Mouse (Mus musculus) erythroid progenitor cell, adult 5-6 weeks (primary cell): ENCODE data around the gene Etl4. TPM values are rescaled to one million over a fixed set of nuclear protein-coding genes. Genes with fewer than 3 reads are reported as not detected.

Experiments
- ATAC-seq: replicated peaks from 2 replicates; pipeline ENCODE4 v1.8.0; 2016; ENCODE audit warnings: moderate number of reproducible peaks, mild to moderate bottlenecking, moderate TSS enrichment, inconsistent platforms; ENCODE audit not compliant: poor library complexity, low FRiP score, severe bottlenecking
- total RNA-seq, 2 experiments: library from RNA; stranded (forward) in 1 of 2; stranded (reverse) in 1 of 2; fragments of 150-400 nt in 1 of 2; fragments of 186-747, 209-891 nt in 1 of 2; gene quantifications; 2 replicates each; pipeline versions ENCODE4 v1.2.3 to v1.2.4; 2015 to 2017; ENCODE audit warnings: low replicate concordance in 2 of 2

Gene Etl4
- total RNA-seq, 2 experiments from 2014 or later: not detected

DNA sequence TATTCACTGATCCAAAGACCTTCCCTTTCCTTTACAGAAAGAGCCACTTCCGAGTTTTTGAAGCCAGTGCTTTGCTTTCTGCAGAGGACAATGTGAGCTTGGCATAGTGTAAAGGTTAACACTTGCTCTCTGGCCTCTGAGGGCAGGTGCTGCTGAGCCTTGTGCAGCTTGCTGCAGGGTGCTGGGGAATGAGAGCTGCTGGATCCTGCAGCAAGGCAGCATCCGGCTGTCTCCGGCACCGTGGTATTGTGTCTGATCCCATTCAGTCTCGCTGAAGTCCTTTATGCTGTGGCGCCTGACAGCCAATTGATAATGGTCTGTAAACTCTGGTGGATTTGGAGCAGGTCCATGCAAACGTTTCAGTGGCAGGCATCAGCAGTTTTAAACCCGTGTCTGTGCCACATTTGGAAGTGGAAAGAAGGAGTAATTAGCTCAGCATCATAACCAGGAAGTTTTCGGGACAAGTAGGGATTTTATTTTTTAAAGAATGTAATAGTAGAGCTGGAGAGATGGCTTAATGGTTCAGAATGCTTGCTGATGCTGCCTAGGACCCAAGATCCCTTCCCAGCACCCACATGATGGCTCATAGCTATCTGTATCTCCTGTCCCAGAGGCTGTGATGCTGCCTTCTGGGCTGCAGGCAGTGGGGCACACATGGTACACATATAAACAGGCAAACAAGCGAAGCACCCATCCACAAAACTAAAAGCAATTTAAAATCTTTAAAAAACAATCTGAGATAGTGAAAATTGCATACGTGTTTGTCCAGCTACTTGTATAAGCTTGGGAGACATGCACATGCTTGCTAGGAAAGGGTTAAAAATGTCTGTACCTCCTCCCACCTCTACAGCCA is 637.1 kb downstream of the Etl4 start:
- no peak for ATAC-seq

DNA sequence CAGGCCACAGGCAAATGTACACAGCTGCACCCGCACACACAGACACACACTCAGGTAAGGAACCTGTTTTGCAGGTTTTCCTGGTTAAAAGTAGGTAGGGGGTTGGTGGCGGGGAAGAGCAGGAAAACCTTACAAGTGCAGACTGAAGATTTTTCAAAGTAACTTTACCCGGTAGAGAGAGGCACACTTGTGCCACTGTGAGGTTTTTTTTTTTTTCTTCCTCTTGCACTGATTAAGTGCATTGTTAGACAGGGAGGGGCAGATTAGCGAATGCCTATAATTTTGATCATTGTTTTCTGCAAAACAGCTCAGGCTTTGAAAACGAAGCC is 637.7 kb downstream of the Etl4 start:
- ATAC-seq: no peak

DNA sequence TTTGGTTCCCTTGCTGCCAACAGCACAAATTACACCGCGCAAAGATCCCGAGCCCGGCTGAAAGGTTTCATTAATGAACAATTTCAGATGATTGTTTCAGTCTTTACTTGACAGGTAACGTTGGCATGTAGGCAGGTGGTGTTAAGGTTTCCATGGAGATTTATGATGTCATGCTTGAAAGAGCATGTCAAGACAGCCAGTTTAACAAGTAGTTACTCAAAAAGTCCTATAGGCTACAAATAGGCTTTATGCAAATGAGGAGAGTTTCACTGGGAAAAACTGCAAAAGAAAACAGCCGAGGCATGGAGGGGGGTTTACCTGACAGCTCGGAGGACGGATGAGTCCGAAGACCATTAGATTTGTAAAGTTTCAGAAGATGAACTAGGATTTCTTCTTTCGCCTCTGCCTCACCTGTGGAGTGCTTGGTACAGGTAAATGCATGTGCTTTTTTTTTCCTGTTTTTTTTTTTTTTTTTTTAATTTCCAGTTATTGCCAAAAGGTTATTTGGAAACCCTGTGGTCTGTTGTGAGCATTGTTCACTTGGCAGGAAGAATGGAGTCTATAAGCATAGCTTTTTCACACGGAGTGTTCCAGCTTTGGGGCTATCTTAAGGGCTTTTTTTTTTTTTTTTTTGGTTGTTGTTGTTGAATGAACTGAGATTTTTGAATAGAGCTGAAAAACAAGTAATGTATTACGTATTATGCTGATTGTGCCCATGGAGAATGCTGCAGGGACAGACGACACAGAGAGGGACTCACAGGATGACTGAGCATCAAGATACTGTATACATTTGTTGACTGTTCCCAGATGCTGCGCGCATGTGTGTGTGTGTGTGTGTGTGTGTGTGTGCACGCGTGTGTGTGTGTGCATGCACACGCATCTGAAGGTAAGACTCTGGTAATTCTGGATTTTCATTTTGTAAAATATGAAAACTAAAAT is 638.4 kb downstream of the Etl4 start:
- no peak for ATAC-seq

DNA sequence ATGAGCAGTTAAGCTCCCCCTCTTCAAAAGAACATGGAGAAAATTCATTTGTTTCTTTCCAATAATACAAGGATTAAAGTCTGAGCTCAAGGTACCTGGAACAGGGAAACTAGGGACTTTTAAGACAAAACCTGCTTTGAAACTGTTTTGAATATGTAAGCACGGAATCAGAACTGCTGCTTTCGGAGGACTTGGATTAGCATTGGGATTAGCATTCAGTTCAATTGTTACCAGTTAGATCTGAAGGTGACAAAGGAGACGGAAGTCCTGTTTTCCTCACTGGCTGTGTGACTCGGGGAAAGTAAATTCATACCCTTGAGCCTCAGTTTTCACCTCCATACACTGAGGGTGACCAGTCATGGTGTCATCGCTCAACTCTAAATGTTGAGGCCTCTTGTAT is 639.5 kb downstream of the Etl4 start:
- no peak for ATAC-seq

DNA sequence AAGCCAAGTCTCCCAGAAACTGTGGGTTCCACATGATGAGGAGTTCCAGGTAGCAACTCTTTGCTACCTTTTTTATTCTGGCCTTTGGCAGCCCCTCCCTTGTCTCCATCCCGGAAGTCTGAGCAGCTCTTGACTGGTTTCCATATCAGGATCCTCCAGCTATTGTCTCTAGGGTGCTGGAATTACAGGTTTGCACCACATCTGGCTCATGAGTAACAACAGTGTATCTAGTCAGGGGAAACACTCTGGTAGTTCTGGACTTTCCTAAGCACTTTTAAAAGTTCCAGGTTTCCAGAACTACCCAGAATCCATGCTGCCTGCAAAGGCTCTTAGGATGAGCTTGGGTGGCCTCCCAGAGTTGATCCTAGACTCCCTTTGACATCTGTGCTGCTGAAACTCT is 640.4 kb downstream of the Etl4 start:
- no peak for ATAC-seq

DNA sequence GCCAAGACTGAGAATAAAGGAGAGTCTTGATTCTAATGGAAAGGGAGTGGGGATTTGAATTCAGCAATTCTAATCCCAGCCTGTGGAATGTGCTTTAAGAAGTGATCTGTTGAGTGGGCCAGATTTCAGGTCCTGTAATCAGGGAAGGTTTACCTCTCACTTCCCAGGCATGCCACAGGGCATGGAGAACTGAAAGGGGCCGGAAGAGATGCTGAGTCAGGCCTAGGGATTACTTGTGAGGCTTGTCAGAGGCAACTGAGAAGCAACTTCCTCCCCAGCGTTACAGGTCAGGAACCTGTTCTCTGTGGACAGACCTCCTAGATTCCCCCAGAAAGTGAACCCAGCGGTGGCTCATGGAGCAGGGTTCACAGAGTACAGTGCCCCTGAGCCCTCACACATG is 646.1 kb downstream of the Etl4 start:
- ATAC-seq: no peak

DNA sequence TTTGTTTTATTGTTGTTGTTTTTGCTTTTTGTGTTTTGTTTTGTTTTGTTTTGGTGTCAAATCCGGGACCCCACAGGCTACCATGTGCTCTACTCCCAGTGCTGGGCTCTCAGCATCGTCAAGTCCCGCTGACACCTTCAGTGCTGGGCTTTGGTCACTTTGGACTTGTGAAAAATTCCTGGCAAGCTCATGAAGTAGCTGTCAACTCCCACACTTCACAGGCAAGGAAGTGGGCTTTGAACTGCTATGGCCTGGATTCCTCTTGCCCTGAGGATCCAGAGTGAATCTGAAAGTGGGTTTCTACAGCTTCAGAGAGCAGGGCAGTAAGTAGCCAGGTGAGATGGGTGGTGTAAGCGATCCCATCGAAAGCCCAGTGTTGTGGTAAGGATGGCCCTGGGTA is 649.5 kb downstream of the Etl4 start:
- ATAC-seq: no peak

DNA sequence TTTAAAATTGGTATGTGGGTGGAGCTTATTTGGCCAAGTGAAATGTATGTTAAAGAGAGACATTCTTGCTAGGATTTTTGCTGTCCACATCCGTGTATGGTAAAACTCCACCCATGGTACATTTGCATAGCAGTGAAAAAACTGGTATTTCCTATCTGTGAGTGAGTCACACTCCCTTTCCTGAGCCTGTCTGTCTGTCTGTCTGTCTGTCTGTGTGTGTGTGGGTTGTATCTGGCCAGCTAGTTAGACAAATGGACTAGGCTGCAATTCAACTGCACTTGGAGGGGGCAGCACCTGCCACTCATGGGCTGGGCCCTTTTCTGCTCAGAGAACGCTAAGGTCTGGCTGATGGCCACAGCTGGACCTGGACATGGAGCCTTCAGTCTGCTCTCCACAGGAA is 650.1 kb downstream of the Etl4 start:
- ATAC-seq: no peak

DNA sequence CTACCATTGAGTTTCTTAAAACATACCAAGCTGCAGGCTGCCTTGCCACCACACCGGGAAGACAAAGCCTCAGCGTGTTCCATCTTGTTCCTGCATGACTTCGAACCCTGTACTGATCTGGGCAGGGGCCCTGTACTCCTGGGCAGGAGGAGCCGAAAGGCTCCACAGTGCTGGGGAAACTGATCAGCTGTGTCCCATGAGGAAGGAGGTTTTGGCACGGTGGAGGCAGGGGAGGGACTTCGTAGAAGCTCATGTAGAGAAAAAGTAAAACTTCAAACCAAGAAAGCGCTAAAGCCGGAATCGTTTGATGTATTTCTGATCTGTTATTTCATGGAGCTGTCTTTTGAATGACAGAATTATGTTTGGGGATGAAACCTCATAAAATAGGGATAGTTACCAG is 651.0 kb downstream of the Etl4 start:
- no peak for ATAC-seq

DNA sequence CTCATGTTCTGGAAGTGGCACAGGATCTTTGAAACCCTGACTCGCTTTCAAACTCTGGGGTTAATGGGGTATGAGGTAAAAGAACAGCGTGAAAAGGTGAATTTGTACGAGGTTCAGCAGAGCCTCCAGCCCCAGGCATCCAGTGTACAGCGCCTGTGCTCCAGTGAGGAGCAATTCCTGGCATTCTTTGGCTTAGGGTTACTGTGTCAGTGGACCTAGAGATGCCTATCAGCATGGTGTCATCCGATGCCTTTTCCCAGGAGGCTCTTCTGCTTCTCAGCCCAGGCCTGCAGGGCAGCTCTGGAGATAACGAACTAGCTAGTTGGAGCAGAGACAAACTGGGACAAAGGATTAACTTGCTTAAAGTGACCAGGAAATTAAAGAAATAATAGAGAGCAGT is 653.5 kb downstream of the Etl4 start:
- ATAC-seq: no peak

DNA sequence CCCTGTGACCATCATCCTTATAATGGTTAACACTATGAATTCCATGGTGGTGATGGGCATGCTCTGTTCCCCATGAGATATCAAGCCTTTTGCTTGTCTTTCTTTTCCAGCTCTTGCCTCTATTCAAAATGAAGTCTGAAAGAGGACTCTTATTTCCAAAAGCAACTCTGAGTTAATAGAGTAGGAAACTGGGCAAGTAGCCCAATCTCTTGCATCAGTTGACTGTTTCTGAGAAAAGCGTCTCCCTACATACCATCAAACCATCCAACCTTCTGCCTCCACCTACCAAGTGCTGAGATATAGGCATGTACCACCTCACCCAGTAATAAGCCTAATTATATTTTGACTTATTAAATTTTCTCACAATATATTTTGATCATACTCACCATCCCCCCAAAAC is 658.9 kb downstream of the Etl4 start:
- no peak for ATAC-seq

DNA sequence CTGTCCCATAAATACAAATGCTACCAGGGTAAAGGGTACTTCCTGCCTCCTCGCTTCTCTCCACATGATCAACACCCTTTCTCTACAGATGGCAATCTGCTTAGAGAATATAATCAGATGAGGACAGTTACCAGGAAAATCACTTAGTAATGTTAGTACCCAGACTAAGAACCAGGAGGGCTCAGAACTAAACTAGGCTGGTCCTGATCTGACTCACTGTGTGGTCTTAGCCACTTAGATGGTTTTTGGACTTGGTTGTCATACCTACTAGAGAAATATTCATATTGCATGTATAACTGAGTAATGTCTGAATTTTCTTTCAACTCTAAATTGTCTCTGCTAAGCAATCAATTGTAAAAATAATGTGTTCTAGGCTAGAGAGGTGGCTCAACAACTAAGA is 662.4 kb downstream of the Etl4 start:
- no peak for ATAC-seq

DNA sequence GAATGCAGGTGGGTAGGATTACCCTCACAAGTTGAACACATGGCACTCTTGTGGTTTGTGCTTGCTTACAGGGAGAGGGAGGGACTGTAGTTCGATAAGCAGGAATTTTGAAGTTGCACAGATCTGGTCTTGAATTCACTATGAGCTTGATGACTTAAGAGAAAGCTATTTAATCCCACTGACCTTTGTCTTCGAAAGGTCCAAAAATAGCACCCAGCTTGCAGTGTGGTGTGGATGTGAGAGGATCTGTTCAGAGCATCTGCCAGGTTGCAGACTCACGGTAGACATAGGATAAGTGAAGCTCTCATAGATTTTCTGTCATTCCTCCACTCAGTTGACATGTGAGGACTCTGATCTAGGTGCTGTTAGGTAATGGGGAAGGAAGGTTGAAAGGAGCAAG is 670.8 kb downstream of the Etl4 start:
- no peak for ATAC-seq

DNA sequence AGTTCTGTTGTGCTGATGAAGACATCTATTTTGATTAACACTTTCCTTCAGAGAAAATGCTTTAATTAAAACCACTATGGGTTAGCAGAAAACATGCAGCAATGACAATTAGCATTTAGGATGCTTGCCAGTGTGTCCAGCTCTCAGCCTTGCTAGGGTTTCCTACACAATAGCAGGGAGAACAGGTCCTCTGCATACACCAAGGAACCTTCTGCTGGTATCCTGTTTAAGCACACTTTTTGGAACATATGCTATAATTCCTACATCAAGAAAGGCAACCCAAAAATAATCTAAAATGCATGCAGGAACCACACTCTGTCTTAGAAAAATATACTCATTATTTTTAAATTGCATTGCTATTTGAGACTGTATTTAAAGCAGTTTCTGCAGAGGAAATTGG is 673.5 kb downstream of the Etl4 start:
- ATAC-seq: no peak

DNA sequence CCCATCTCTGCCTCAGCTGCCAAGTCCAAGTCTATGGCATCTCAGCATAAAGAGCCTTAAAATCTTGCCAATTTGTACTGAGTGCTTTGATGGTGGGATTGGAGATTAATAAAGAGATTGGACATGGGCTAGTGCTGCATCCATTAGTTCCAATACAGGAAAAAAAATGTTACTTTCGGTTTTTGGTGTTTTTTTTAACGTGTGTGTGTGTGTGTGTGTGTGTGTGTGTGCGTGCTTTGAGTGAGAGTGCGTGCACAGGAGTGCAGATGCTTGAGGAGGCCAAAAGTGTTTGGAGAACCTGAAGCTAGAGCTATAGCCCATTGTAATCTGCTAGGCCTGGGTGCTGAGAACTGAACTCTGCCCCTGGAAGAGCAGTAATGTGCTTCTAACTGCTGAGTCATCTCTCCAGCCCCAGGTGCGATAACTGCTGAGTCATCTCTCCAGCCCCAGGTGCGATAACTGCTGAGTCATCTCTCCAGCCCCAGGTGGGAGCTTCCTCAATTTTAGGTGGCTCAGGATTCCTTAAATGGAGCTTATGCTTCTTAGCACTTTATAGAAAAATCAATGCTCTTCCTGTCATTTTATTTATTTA is 674.1 kb downstream of the Etl4 start:
- no peak for ATAC-seq

DNA sequence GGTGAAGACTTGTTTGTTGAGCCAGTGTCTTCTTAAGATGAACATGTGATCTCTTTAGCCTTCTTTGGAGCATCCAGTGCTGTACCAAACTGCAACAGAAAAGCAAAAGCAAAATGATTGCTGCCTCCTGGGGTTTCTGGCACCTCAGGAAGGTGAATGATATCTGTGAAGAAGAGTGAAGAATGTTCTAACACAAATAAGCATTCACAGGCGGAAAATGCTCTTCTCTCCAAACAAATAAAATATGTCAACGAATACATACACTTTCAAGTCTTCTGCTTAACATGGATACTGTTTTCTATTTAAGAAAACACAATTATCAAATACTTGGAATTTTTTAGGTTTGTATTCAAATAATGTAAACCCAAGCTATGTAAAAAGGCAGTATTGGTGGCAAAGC is 678.3 kb downstream of the Etl4 start:
- ATAC-seq: no peak

DNA sequence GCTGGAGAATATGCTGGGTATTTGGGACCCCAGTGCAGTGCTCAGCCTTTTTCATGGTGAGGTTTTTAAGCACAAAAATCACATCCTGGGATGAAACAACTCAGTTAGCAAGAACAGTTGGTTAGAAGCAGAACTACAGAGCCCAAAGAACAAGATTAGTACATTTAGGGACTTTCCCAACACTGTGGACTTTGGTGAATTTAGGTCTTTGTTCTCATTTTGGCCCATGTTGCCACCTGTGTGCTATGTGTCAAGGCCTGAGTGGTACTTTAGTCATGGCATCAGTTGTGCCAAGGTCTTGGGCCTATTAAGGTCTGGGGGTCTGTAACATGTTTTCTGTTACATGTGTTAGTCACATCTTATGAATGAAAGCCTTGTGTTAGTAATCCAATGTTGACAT is 679.1 kb downstream of the Etl4 start:
- no peak for ATAC-seq

DNA sequence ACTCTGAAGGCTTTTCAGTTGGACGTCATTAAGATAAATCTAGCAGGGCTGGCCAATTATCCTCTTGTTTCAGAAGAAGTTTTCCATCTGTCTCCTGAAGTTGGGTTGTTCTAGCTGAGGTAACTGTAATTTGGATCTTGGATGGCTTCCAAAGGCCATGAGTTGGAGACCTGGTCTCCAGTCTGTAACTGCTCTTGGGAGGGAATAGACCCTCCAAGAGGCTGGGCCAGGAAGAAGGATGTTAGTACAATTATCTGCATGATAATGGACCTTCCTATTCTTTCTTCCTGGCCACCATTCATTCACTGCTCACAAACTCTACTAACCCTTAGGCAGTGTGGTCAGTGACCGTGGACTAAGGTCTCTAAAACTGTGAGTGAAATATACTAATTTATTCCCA is 684.5 kb downstream of the Etl4 start:
- ATAC-seq: no peak

DNA sequence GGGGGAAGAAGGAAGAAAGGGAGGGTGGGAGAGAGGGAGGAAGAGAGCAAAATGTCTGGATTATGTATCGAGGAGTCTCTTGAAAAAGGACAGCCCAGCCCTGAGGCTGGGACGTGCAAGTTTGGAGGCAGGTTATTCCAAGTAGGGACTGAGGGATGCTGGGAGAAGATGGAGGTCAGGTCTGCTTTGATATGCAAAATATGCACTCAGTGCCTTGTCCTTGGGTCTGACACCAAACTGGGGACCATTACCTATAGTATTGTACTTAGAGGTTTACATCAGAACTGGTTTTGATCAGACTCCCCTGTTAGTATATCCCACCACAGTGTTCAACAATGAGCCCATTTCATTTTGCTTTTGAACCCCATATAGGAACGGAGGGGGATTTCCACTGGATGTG is 685.4 kb downstream of the Etl4 start:
- no peak for ATAC-seq

DNA sequence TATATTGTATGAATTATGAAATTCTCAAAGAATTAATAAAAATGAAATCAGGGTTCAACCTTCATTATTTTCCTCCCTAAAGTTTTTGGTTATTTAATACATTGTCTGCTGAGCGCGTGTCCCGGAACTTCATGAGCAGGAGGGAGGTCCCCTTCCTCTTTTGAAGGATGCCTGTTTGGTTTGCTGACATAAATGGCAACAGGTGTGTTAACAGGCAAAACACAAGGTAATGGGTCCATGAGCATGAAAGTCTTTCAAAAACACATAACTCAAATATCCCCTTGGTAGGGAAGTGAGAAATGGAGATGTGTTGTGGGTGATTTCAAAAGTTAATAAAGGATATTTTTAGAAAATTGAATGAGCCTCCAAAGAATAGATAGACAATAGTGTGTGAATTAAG is 687.0 kb downstream of the Etl4 start:
- no peak for ATAC-seq

DNA sequence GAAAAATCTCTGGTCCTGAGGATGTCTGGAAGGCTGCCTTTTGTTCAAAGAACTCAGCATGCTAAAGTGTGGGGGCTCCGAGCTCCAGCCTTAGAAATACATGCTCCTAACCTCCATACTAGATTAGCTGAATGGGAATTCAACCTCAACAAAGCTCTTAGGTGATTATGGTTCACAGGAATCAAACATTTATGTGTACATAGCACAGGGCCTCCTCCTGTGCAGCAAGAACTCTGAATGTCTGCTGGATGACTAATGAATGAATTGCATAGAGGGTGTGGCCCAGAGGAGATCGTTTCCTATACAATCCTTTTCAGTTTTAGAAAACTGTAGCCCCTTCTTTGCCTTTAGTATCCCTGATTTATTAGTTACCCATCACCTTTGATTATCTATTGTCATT is 687.6 kb downstream of the Etl4 start:
- ATAC-seq: no peak
